Mouse (Mus musculus) C2C12 (cell line): ENCODE results near the gene Aqp11.

ENCODE experiments used
- CEBPB ChIP-seq: IDR thresholded peaks from one replicate; pipeline ENCODE4 v1.6.1; 2011; ENCODE audit warnings: low read depth, mild to moderate bottlenecking, control low read depth, moderate library complexity
- CTCF ChIP-seq: IDR thresholded peaks from one replicate; pipeline ENCODE4 v1.5.1; 2011; ENCODE audit not compliant: control insufficient read depth, insufficient read depth, insufficient read length
- FOSL1 ChIP-seq: IDR thresholded peaks from one replicate; pipeline ENCODE4 v1.8.0; 2011; ENCODE audit warnings: mild to moderate bottlenecking, low read length; ENCODE audit not compliant: poor library complexity, insufficient read depth, severe bottlenecking
- MAX ChIP-seq: IDR thresholded peaks from one replicate; pipeline ENCODE4 v1.6.1; 2011; ENCODE audit warnings: mild to moderate bottlenecking, control low read depth
- MYOD1 ChIP-seq: IDR thresholded peaks from one replicate; pipeline ENCODE4 v1.6.1; 2011; ENCODE audit warnings: low read depth; ENCODE audit not compliant: control insufficient read depth, insufficient read length
- MYOG ChIP-seq: IDR thresholded peaks from one replicate; pipeline ENCODE4 v1.6.1; 2011; ENCODE audit not compliant: control insufficient read depth, insufficient read length; ENCODE audit errors: extremely low read depth
- USF1 ChIP-seq: IDR thresholded peaks from one replicate; pipeline ENCODE4 v1.6.1; 2011; ENCODE audit warnings: low read depth, mild to moderate bottlenecking, control low read depth, moderate library complexity

DNA sequence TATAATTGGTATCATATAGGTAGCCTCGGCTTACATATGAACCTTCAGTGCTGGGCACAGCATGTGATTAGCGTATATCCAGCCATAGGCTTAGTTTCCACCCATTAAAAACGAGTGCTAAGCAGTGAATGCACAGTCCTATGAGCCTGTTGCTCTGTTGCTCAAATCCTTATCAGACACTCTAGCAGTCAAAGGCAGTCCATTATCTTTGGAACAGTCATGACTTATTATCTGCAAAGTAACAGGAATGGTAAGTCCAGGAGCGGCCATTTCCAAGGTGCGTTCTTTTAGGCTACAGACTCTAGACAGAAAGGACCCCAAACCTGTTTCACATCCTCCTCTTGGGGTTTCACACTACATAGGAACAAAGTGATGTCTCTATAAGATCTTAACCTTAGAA, 4.5 kb downstream of the Aqp11 start:
- no peak for TF ChIP-seq CTCF
- TF ChIP-seq FOSL1 = no peak
- TF ChIP-seq MYOD1 = no peak
- no peak for TF ChIP-seq MYOG
- TF ChIP-seq CEBPB = no peak
- no peak for TF ChIP-seq MAX
- no peak for TF ChIP-seq USF1
